Mouse (Mus musculus) central nervous system, embryonic 14 days (tissue): ENCODE data around the gene Scd3. TPM values are rescaled to one million over a fixed set of nuclear protein-coding genes. Genes with fewer than 3 reads are reported as not detected.

Source experiments
- polyA plus RNA-seq: library from polyadenylated mRNA; depleted of rRNA; stranded (reverse); fragments of >200 nt; gene quantifications from 2 replicates; pipeline ENCODE4 v1.2.3, GENCODE M21; 2012; rRNA removed

Scd3 gene
- 2.2 and 2.3 TPM in 2 replicates for polyA plus RNA-seq

DNA sequence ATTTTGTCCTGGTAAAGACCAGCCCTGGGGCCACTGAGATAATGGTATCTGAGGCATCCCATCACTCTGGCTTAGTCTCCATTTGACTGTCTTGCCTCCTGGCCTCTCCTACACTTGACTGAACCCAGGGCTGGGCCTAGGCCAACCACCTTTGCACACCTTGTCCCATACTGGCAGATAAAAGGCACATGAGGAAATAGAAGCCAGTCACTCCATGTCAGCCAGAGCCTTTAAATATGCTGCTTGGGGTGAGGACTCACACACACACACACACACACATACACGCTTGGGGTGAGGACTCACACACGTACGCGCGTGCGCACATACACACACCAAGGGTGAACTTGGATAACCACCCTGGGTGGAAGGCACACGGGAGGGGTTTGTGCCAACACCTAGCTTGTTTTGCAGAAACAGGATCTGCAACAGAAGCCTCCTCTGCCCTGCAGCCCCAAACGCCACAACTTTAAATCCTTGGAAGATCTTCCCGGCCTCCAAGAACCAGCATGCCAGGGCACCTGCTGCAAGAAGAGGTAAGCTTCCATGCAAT lies at the start of gene Scd3:
Scd3 (plus strand) TSS at position 255 of the 550 bp plus-strand sequence.

DNA sequence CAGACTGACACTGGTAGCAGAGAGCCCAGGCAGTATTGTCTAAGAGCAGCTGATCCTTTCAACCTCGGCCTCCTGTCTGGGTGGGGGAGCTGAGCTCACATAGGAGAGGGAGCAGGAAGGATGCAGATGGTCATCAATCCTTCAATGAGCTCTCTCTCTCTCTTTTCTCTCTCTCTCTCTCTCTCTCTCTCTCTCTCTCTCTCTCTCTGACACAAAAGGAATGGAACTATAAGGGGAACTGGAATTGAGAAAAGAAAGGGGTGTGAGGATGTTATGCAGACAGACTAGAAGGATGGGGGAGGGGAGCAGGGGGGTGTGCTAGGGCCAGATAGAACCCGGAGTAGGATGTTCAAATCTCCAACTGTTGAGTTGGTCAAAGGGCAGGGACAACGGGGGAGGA lies 10.7 kb upstream of the Scd3 start, which contains the start of gene Pkd2l1:
Pkd2l1 (minus strand) TSS at position 101 of the 400 bp plus-strand sequence.

GRCm38 (mm10) chr19:44292941-44293768 lies 90.1 kb downstream of the Scd3 start, which contains the start of gene Scd2:
TSS of gene Scd2 (plus strand) at chr19:44293674.

Other genes starting within 250 kb of the Scd3 start
- 0.15 and 0.16 TPM in 2 replicates for gene Cpn1, start 216.7 kb upstream of the Scd3 start, polyA plus RNA-seq
- 0.05 TPM in 2 replicates for gene Cyp2c23, start 174.1 kb upstream of the Scd3 start, polyA plus RNA-seq
- 21.8 and 23.1 TPM in 2 replicates for gene Erlin1, start 133.5 kb upstream of the Scd3 start, polyA plus RNA-seq
- gene Chuk, start 95.8 kb upstream of the Scd3 start, polyA plus RNA-seq, result 119 and 127 TPM in 2 replicates
- gene Cwf19l1, start 67.4 kb upstream of the Scd3 start, polyA plus RNA-seq, result 31.1 and 32.5 TPM in 2 replicates
- 120 and 145 TPM in 2 replicates for gene Bloc1s2, start 56.8 kb upstream of the Scd3 start, polyA plus RNA-seq
- 0.23 and 0.25 TPM in 2 replicates for gene Pkd2l1, start 10.8 kb upstream of the Scd3 start, polyA plus RNA-seq
- 313 and 366 TPM in 2 replicates for gene Scd2, start 90.4 kb downstream of the Scd3 start, polyA plus RNA-seq
- gene Scd4, start 129.8 kb downstream of the Scd3 start, polyA plus RNA-seq, result 0.25 and 0.27 TPM in 2 replicates
- 11.1 and 15.3 TPM in 2 replicates for gene Scd1, start 204.6 kb downstream of the Scd3 start, polyA plus RNA-seq